Mouse (Mus musculus) forebrain, embryonic 14.5 days (tissue): ENCODE results near the gene Bub1b. TPM values are rescaled to one million over a fixed set of nuclear protein-coding genes. Genes with fewer than 3 reads are reported as not detected.
"Not testable (repeated sequence)": the region's sequence is repeated elsewhere in the genome, so short reads cannot be mapped to it uniquely, and the experiment has no call there.

ENCODE experiments used
- ATAC-seq: fragments of 200-750 bp; cut with Nextera tagmentation; 2 replicates; pipeline ENCODE4 v1.8.0; 2017; ENCODE audit warnings: mild to moderate bottlenecking, moderate library complexity
- DNase-seq: peaks from one replicate; pipeline ENCODE4 v3.0.0-alpha.2; 2015; ENCODE audit warnings: low spot score
- H3K27ac ChIP-seq: fragments of 300-500 bp; sonication (generic); 2 replicates; pipeline ENCODE4 v1.5.1; 2014; ENCODE audit warnings: low read depth, mild to moderate bottlenecking, control low read depth, low read length, moderate library complexity
- H3K27me3 ChIP-seq: fragments of 300-500 bp; sonication (generic); replicated peaks from 2 replicates; pipeline ENCODE4 v1.6.1; 2014; ENCODE audit warnings: low read length, control low read depth, mixed read lengths; ENCODE audit not compliant: control insufficient read depth, insufficient read depth
- H3K36me3 ChIP-seq: fragments of 300-500 bp; sonication (generic); 2 replicates; pipeline ENCODE4 v1.6.1; 2014; ENCODE audit warnings: low read length, control low read depth; ENCODE audit not compliant: control insufficient read depth, insufficient read depth
- H3K4me1 ChIP-seq: fragments of 300-500 bp; sonication (generic); 2 replicates; pipeline ENCODE4 v1.6.1; 2014; ENCODE audit warnings: antibody characterized with exemption, low read length, control low read depth; ENCODE audit not compliant: control insufficient read depth, insufficient read depth
- H3K4me2 ChIP-seq: fragments of 300-500 bp; sonication (generic); 2 replicates; pipeline ENCODE4 v1.6.1; 2014; ENCODE audit warnings: mild to moderate bottlenecking, control low read depth, low read length
- H3K4me3 ChIP-seq: fragments of 300-500 bp; sonication (generic); 2 replicates; pipeline ENCODE4 v1.5.1; 2014; ENCODE audit warnings: low read depth, low read length, control low read depth
- H3K9ac ChIP-seq: fragments of 300-500 bp; sonication (generic); 2 replicates; pipeline ENCODE4 v1.6.1; 2014; ENCODE audit warnings: mild to moderate bottlenecking, low read length, control low read depth, moderate library complexity
- H3K9me3 ChIP-seq: fragments of 300-500 bp; sonication (generic); replicated peaks from 2 replicates; pipeline ENCODE4 v1.6.1; 2016; ENCODE audit warnings: low read length, control low read depth, mixed read lengths; ENCODE audit not compliant: control insufficient read depth
- WGBS: fragments of 180-500 bp; shearing (Covaris S2); extraction: QIAGEN DNeasy Blood & Tissue Kit; methylation state at CpG from one replicate; pipeline ENCODE4 v1.1.7; 2014; 5-methylcytosine and 5-hydroxymethylcytosine counted together
- polyA plus RNA-seq: library from polyadenylated mRNA; unstranded; fragments of >200 nt; fragmentation: Nextera tagmentation; extraction: Ambion mirVana; gene quantifications from 2 replicates; pipeline ENCODE4 v1.2.1, GENCODE M21; 2014

Gene Bub1b
- polyA plus RNA-seq, 1 experiment from 2014 or later = 47.5 TPM

DNA sequence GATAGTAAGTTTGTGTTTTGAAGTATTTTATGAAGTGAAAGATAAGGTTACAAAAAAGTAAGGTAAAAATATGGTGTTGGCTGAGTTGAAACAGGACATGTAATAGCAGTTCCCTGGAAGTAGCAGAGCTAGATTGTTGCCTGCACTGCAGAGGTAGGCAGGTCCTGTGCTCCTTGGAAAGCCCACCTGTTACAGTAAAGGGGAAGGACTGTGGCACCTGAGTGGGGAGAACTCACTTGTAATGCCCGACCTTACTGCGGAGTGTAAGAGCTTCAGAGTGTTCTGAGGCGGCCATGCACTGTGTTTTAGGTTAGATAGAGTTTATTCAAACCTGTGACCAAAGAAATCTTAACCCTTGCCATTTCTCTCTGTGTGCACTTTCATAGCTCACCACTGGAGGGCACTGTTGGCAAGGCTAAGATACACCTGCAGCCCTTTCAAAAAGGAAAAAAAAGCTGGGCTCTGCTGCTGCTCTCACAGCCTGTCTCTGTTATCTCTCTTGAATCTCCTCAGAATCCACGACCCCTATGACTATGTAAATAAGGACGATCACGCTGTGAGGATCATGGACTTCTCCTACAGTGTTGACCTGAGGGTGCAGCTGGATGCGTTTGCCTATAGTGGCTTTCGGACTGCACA, 40.0 kb downstream of the Bub1b start:
- DNase-seq (peak; percentile 87), ATAC-seq (peak; percentile 66)
- no peak overlapping the region for H3K4me3 ChIP-seq
- whole genome bisulfite sequencing = 46% methylated on average over 8 of the region's 8 CpGs
- no peak overlapping the region for H3K9ac ChIP-seq
- H3K27me3 ChIP-seq = no peaks in the 10 kb centered on the region
- peaks cover 83% of the 10 kb centered on the region for H3K36me3 ChIP-seq
- H3K4me1 ChIP-seq = no peaks in the 10 kb centered on the region
- H3K9me3 ChIP-seq = no peaks in the 10 kb centered on the region
- no peak overlapping the region for H3K4me2 ChIP-seq
- H3K27ac ChIP-seq = no peak overlapping the region

DNA sequence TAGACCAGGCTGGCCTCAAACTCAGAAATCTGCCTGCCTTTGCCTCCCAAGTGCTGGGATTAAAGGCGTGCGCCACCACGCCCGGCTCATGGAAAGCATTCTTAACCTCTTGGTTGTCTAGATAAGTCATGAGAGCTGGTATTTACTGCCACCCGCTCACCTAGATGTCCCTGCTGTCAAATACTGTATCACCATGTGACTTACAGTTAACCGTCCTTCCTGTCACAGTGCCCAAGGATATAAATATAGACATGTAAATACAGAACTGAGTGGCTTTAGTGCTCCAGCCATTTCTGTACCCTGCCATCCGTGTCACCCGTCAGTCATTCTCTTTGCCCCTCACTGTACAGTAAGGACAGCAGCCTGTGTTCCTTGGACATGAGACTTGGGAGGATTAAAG, 40.7 kb downstream of the Bub1b start:
- Histone ChIP-seq H3K27me3 (no peaks in the 10 kb centered on the region), H3K36me3 (peaks cover 83% of the 10 kb centered on the region), H3K27ac (no peak overlapping the region), H3K4me2 (no peak overlapping the region), H3K9ac (no peak overlapping the region), H3K4me3 (no peak overlapping the region), H3K9me3 (no peaks in the 10 kb centered on the region), H3K4me1 (no peaks in the 10 kb centered on the region)
- DNase-seq (no peak), ATAC-seq (no peak)
- WGBS = 95% methylated on average over 8 of the region's 8 CpGs

- ATAC-seq (no peak), DNase-seq (no peak)
- peaks cover 65% of the 10 kb centered on the region for H3K36me3 ChIP-seq
- no peaks in the 10 kb centered on the region for H3K4me1 ChIP-seq
- H3K9ac ChIP-seq = no peak overlapping the region
- no peaks in the 10 kb centered on the region for H3K27me3 ChIP-seq
- 0 out of 2 replicates have a peak, but pooled peaks cover 2% of the 10 kb centered on the region for H3K9me3 ChIP-seq
- no peak overlapping the region for H3K4me3 ChIP-seq
- no peak overlapping the region for H3K27ac ChIP-seq
- no peak overlapping the region for H3K4me2 ChIP-seq
- WGBS = 82% methylated on average over 2 of the region's 2 CpGs
Observed at GRCm38 (mm10) chr2:118641147-118641546, 43.1 kb downstream of the Bub1b start.

- H3K4me3 ChIP-seq = no peak overlapping the region
- H3K27me3 ChIP-seq = no peaks in the 10 kb centered on the region
- no peak overlapping the region for H3K4me2 ChIP-seq
- H3K9ac ChIP-seq = no peak overlapping the region
- H3K4me1 ChIP-seq = no peaks in the 10 kb centered on the region
- no peak overlapping the region for H3K27ac ChIP-seq
- H3K36me3 ChIP-seq = peaks cover 52% of the 10 kb centered on the region
- 0 out of 2 replicates have a peak, but pooled peaks cover 2% of the 10 kb centered on the region for H3K9me3 ChIP-seq
- WGBS = 86% methylated on average over 3 of the region's 3 CpGs
- DNase-seq (no peak), ATAC-seq (no peak)
Observed at GRCm38 (mm10) chr2:118642431-118642830, 44.4 kb downstream of the Bub1b start.

- no peaks in the 10 kb centered on the region for H3K27me3 ChIP-seq
- H3K4me2 ChIP-seq = no peak overlapping the region
- H3K9me3 ChIP-seq = 0 out of 2 replicates have a peak, but pooled peaks cover 2% of the 10 kb centered on the region
- DNase-seq = no peak
- ATAC-seq = no peak
- H3K9ac ChIP-seq = no peak overlapping the region
- peaks cover 51% of the 10 kb centered on the region for H3K36me3 ChIP-seq
- H3K27ac ChIP-seq = no peak overlapping the region
- 64% methylated on average over 3 of the region's 3 CpGs for WGBS
- no peaks in the 10 kb centered on the region for H3K4me1 ChIP-seq
- H3K4me3 ChIP-seq = no peak overlapping the region
Observed at GRCm38 (mm10) chr2:118642942-118643341, 44.9 kb downstream of the Bub1b start.

DNA sequence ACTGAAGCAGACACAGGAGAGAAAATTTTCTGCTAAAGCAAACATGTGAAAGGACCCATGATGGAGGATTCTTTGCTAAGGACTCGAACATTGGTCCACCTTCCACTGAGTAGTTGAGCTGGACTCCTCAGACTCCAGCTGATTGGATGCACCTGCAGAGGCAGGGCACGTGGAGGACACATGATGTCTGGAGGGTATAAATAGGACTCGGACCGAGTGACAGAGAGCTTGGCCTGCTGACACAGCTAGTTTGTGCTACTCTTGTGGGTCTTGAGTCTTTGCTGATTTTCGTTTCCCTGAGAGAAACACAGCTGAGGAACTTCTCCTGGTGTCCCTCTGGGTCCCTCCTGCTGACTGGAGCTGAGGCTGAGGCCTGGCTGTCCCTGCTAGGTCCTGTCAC, 48.7 kb downstream of the Bub1b start:
- no peak overlapping the region for H3K4me2 ChIP-seq
- H3K9me3 ChIP-seq = 0 out of 2 replicates have a peak, but pooled peaks cover 2% of the 10 kb centered on the region
- H3K4me1 ChIP-seq = no peaks in the 10 kb centered on the region
- WGBS = 86% methylated on average over 5 of the region's 5 CpGs
- no peaks in the 10 kb centered on the region for H3K27me3 ChIP-seq
- H3K4me3 ChIP-seq = no peak overlapping the region
- DNase-seq (no peak), ATAC-seq (no peak)
- H3K36me3 ChIP-seq = peaks cover 24% of the 10 kb centered on the region
- H3K27ac ChIP-seq = no peak overlapping the region
- H3K9ac ChIP-seq = no peak overlapping the region

DNA sequence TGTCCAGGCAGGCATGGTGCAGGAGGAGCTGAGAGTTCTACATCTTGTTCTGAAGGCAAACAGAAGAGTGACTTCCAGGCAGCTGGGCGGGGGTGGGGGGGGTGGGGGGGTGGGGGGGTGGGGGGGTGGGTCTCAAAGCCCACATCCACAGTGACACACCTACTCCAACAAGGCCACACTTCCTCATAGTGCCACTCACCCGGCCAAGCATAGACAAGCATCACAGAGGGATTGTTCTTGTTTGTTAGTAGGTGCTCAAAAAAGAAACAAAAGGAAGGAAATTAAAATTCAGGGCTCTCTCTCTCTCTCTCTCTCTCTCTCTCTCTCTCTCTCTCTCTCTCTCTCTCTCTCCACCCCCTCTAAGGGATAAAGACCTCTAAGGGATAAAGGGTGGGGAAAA, 52.7 kb downstream of the Bub1b start:
- not testable (repeated sequence) for ATAC-seq, DNase-seq, H3K4me3 ChIP-seq, H3K9ac ChIP-seq, H3K4me2 ChIP-seq, H3K36me3 ChIP-seq, H3K9me3 ChIP-seq, H3K27me3 ChIP-seq, H3K4me1 ChIP-seq, H3K27ac ChIP-seq
- 58% methylated on average over 1 of the region's 2 CpGs for WGBS

GRCm38 (mm10) chr2:118656688-118657281, 58.8 kb downstream of the Bub1b start:
- Histone ChIP-seq H3K9ac (no peak overlapping the region), H3K27ac (peak overlapping the region; percentile 48), H3K4me1 (peaks cover 11% of the 10 kb centered on the region), H3K27me3 (no peaks in the 10 kb centered on the region), H3K4me3 (no peak overlapping the region), H3K4me2 (no peak overlapping the region), H3K9me3 (no peaks in the 10 kb centered on the region), H3K36me3 (no peaks in the 10 kb centered on the region)
- DNase-seq = peak; percentile 47
- peak; percentile 18; the same call in 1 of the 2 replicates for ATAC-seq
- WGBS = 15% methylated on average over 3 of the region's 3 CpGs

GRCm38 (mm10) chr2:118658457-118658856, 60.4 kb downstream of the Bub1b start:
- Histone ChIP-seq H3K9me3 (no peaks in the 10 kb centered on the region), H3K36me3 (no peaks in the 10 kb centered on the region), H3K4me3 (no peak overlapping the region), H3K4me2 (no peak overlapping the region), H3K9ac (no peak overlapping the region), H3K27ac (no peak overlapping the region), H3K27me3 (0 out of 2 replicates have a peak, but pooled peaks cover 3% of the 10 kb centered on the region), H3K4me1 (peaks cover 15% of the 10 kb centered on the region)
- ATAC-seq = no peak
- 45% methylated on average over 4 of the region's 4 CpGs for WGBS
- DNase-seq = no peak
